Mouse (Mus musculus) embryonic stem cell, embryonic (primary cell): ENCODE measurements around the gene Mdfic.

Source experiments
- CTCF ChIA-PET, 4 experiments: fragments of 300-600 bp in 2 of 4; fragments of 350-600 bp in 2 of 4; sonication (Branson Sonifier 250); formaldehyde crosslinking; loops; one replicate each; lab custom pipeline; 2022; ENCODE audit warnings: inconsistent platforms in 2 of 4; lab: Charles Lee
- POLR2A ChIA-PET, 4 experiments: fragments of 300-600 bp in 2 of 4; fragments of 350-600 bp in 2 of 4; sonication (Branson Sonifier 250); formaldehyde crosslinking; loops; one replicate each; lab custom pipeline; 2022; ENCODE audit warnings: antibody characterized with exemption in 4 of 4, inconsistent platforms in 1 of 4; lab: Charles Lee

The Mdfic gene

GRCm38 (mm10) chr6:15843295-15843694 lies 122.8 kb downstream of the Mdfic start:
- ChIA-PET POLR2A (interaction anchor here in 1 of 4 experiments (0.7 kb wide), 1 partner anchor 779 kb away, joined by 4 read pairs; no protein-coding TSS in a partner anchor), CTCF (interaction anchor here in 1 of 4 experiments (1.1 kb wide), 1 partner anchor 15 kb away, joined by 3 read pairs; no protein-coding TSS in a partner anchor)

- ChIA-PET POLR2A (interaction anchor here in 1 of 4 experiments (0.7 kb wide), 1 partner anchor 468 kb away, joined by 12 read pairs; no protein-coding TSS in a partner anchor), CTCF (interaction anchor here in 1 of 4 experiments (0.6 kb wide), 2 partner anchors 31 to 1342 kb away, joined by 3 to 11 read pairs; no protein-coding TSS in a partner anchor)
Observed at GRCm38 (mm10) chr6:15845711-15846342, 125.4 kb downstream of the Mdfic start.
